Comparison of ENCODE assay signal across 10 mouse cellular contexts in the genomic region with DNA sequence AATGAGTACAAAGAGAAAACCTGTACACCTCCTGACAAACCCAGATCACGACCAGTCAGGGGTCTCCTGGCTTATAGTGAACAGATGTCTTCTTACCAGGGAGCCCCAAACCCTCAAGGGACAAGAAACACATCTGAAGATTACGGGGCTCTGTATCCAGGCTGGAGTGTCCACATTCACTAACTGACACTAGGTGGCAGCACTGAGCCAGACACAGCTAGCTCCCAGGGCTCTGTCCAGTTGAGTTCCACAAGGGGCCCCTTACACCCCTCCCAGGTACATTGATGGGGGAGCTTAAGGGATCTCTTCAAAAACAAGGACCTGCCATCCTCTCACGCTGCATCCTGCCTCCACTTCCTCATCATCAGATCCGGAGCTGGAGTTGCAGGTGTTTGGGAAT. TPM values are rescaled to one million over a fixed set of nuclear protein-coding genes. Genes with fewer than 3 reads are reported as not detected.
DNase-seq lines count a peak whose midpoint lies in the region; ATAC-seq lines count a peak whose summit lies in the region.
"Had no signal": no experiment of that assay in that cellular context is flagged by ENCODE, and none has a peak within 500 bp of the region (broad histone marks: within the 10 kb centered on the region; RNA-seq: fewer than 3 reads in every experiment).

No protein-coding gene starts in this region.

- no peak overlapping the region for H3K27ac ChIP-seq in forebrain, embryonic 10.5 days
- H3K27ac ChIP-seq in forebrain, embryonic 16.5 days (ENCODE audit: low read length), result no peak overlapping the region
- no peak overlapping the region for H3K27ac ChIP-seq in forebrain, embryonic 11.5 days (ENCODE audit: low read depth, low read length)
- no peak overlapping the region for H3K27ac ChIP-seq in hindbrain, embryonic 11.5 days (ENCODE audit: low read depth, low read length)
- H3K27ac ChIP-seq in midbrain, embryonic 13.5 days, result peak overlapping the region; percentile 51; the same call in 1 of the 2 replicates
- H3K27ac ChIP-seq: lung, embryonic 15.5 days had no signal

- peak; percentile 76 for DNase-seq in forebrain, embryonic 10.5 days (ENCODE audit: extremely low spot score, low spot score)
- DNase-seq in brain, adult 2 months (ENCODE audit: low read depth, low spot score), result peak; percentile 91
- peak; percentile 86 for DNase-seq in forebrain, embryonic 11.5 days (ENCODE audit: low spot score)
- DNase-seq in hindbrain, embryonic 11.5 days (ENCODE audit: low spot score), result peak; percentile 89
- DNase-seq in left cerebral cortex, adult 8-10 months (ENCODE audit: low spot score in 2 of 2), result peak; percentile 69 to 71
- DNase-seq in spleen, adult 18-20 months, result peak; percentile 34 to 60

- 19% methylated on average over 4 of the region's 4 CpGs for WGBS in forebrain, embryonic 10.5 days
- WGBS in forebrain, embryonic 16.5 days, result 9% methylated on average over 4 of the region's 4 CpGs
- 15% methylated on average over 4 of the region's 4 CpGs for WGBS in forebrain, embryonic 11.5 days
- 11% methylated on average over 4 of the region's 4 CpGs for WGBS in hindbrain, embryonic 11.5 days
- 18% methylated on average over 4 of the region's 4 CpGs for WGBS in midbrain, embryonic 13.5 days

- H3K27me3 ChIP-seq in forebrain, embryonic 10.5 days (ENCODE audit: poor library complexity, severe bottlenecking), result no peaks in the 10 kb centered on the region
- no peaks in the 10 kb centered on the region for H3K27me3 ChIP-seq in forebrain, embryonic 16.5 days (replicated peaks; ENCODE audit: control insufficient read depth, insufficient read depth, low read length)
- H3K27me3 ChIP-seq in forebrain, embryonic 11.5 days (ENCODE audit: control insufficient read depth, insufficient read depth, low read length), result no peaks in the 10 kb centered on the region
- H3K27me3 ChIP-seq in hindbrain, embryonic 11.5 days (ENCODE audit: control insufficient read depth, insufficient read depth, low read length), result no peaks in the 10 kb centered on the region
- H3K27me3 ChIP-seq in midbrain, embryonic 13.5 days, result no peaks in the 10 kb centered on the region
- H3K27me3 ChIP-seq: lung, embryonic 15.5 days; Patski had no signal

- no peaks in the 10 kb centered on the region for H3K9me3 ChIP-seq in forebrain, embryonic 10.5 days
- no peaks in the 10 kb centered on the region for H3K9me3 ChIP-seq in forebrain, embryonic 16.5 days (ENCODE audit: control insufficient read depth, low read length)
- no peaks in the 10 kb centered on the region for H3K9me3 ChIP-seq in forebrain, embryonic 11.5 days (ENCODE audit: control insufficient read depth, low read length)
- H3K9me3 ChIP-seq in hindbrain, embryonic 11.5 days (ENCODE audit: control insufficient read depth, low read length), result no peaks in the 10 kb centered on the region
- no peaks in the 10 kb centered on the region for H3K9me3 ChIP-seq in midbrain, embryonic 13.5 days
- H3K9me3 ChIP-seq: lung, embryonic 15.5 days had no signal

- H3K36me3 ChIP-seq in forebrain, embryonic 10.5 days (replicated peaks), result peaks cover 51% of the 10 kb centered on the region
- no peaks in the 10 kb centered on the region for H3K36me3 ChIP-seq in forebrain, embryonic 16.5 days (ENCODE audit: control insufficient read depth, insufficient read depth)
- no peaks in the 10 kb centered on the region; the same call in 1 of the 2 replicates for H3K36me3 ChIP-seq in forebrain, embryonic 11.5 days (ENCODE audit: control insufficient read depth, insufficient read depth, low read length)
- 0 out of 2 replicates have a peak, but pooled peaks cover 2% of the 10 kb centered on the region for H3K36me3 ChIP-seq in hindbrain, embryonic 11.5 days (ENCODE audit: control insufficient read depth, insufficient read depth, low read length)
- peaks cover 43% of the 10 kb centered on the region for H3K36me3 ChIP-seq in midbrain, embryonic 13.5 days

- H3K4me1 ChIP-seq in forebrain, embryonic 10.5 days, result peaks cover 78% of the 10 kb centered on the region
- peaks cover 59% of the 10 kb centered on the region for H3K4me1 ChIP-seq in forebrain, embryonic 16.5 days (replicated peaks; ENCODE audit: control insufficient read depth, insufficient read depth, low read length)
- H3K4me1 ChIP-seq in forebrain, embryonic 11.5 days (replicated peaks; ENCODE audit: control insufficient read depth, insufficient read depth, low read length), result peaks cover 24% of the 10 kb centered on the region; the same call in 1 of the 2 replicates
- peaks cover 10% of the 10 kb centered on the region for H3K4me1 ChIP-seq in hindbrain, embryonic 11.5 days (replicated peaks; ENCODE audit: control insufficient read depth, insufficient read depth, low read length)
- H3K4me1 ChIP-seq in midbrain, embryonic 13.5 days (replicated peaks), result peaks cover 87% of the 10 kb centered on the region

- H3K4me2 ChIP-seq in forebrain, embryonic 16.5 days (ENCODE audit: low read length), result no peak overlapping the region
- H3K4me2 ChIP-seq in forebrain, embryonic 11.5 days (ENCODE audit: low read depth, low read length, severe bottlenecking), result no peak overlapping the region
- no peak overlapping the region for H3K4me2 ChIP-seq in hindbrain, embryonic 11.5 days (replicated peaks; ENCODE audit: low read depth, low read length)
- 0 out of 2 replicates have a peak overlapping the region, but pooled peaks have one; percentile 6 for H3K4me2 ChIP-seq in midbrain, embryonic 13.5 days (replicated peaks)
- H3K4me2 ChIP-seq: lung, embryonic 15.5 days had no signal

- no peak overlapping the region for H3K4me3 ChIP-seq in forebrain, embryonic 10.5 days
- H3K4me3 ChIP-seq in forebrain, embryonic 16.5 days (replicated peaks; ENCODE audit: low read length), result no peak overlapping the region
- no peak overlapping the region for H3K4me3 ChIP-seq in forebrain, embryonic 11.5 days (ENCODE audit: low read depth, low read length)
- no peak overlapping the region for H3K4me3 ChIP-seq in hindbrain, embryonic 11.5 days (ENCODE audit: low read depth, low read length)
- no peak overlapping the region for H3K4me3 ChIP-seq in midbrain, embryonic 13.5 days (replicated peaks)
- H3K4me3 ChIP-seq: lung, embryonic 15.5 days had no signal

- H3K9ac ChIP-seq in forebrain, embryonic 16.5 days (replicated peaks; ENCODE audit: low read depth, low read length), result no peak overlapping the region
- H3K9ac ChIP-seq in forebrain, embryonic 11.5 days (ENCODE audit: low read length), result no peak overlapping the region
- no peak overlapping the region for H3K9ac ChIP-seq in hindbrain, embryonic 11.5 days (ENCODE audit: low read depth, low read length)
- H3K9ac ChIP-seq in midbrain, embryonic 13.5 days (replicated peaks), result peak overlapping the region; percentile 61
- H3K9ac ChIP-seq: lung, embryonic 15.5 days had no signal

- ATAC-seq in forebrain, embryonic 16.5 days, result no peak
- ATAC-seq in forebrain, embryonic 11.5 days (replicated peaks; ENCODE audit: low FRiP score), result no peak
- no peak for ATAC-seq in hindbrain, embryonic 11.5 days (ENCODE audit: low FRiP score)
- no peak for ATAC-seq in midbrain, embryonic 13.5 days
- ATAC-seq: Patski had no signal

RNA-seq across cellular contexts. Expression of gene Npcd, which starts 3.6 kb away (rescaled TPM):
- not detected in 2 replicates for polyA plus RNA-seq in forebrain, embryonic 10.5 days (2016; fragmentation: Nextera tagmentation; extraction: Ambion mirVana)
- 1.4 TPM in 1 of 2 replicates, not detected in the other for polyA plus RNA-seq in forebrain, embryonic 16.5 days (2015; fragmentation: Nextera tagmentation; extraction: Ambion mirVana)
- not detected in 2 replicates for polyA plus RNA-seq in forebrain, embryonic 11.5 days (2014; fragmentation: Nextera tagmentation; extraction: Ambion mirVana)
- 0.26 TPM in 1 of 2 replicates, not detected in the other for polyA plus RNA-seq in hindbrain, embryonic 11.5 days (2014; fragmentation: Nextera tagmentation; extraction: Ambion mirVana)
- 10 to 100 TPM; 14.8 to 25.9 (median 19.3) TPM for total RNA-seq in left cerebral cortex, adult 8-10 months (2022)
- polyA plus RNA-seq in midbrain, embryonic 13.5 days (2015; fragmentation: Nextera tagmentation; extraction: Ambion mirVana), result 0.58 and 1.2 TPM in 2 replicates

RNA-seq across cellular contexts. Expression of gene Cbx6, which starts 4.1 kb away (rescaled TPM):
- 21.6 and 22.3 TPM in 2 replicates for polyA plus RNA-seq in forebrain, embryonic 10.5 days (2016; fragmentation: Nextera tagmentation; extraction: Ambion mirVana)
- polyA plus RNA-seq in forebrain, embryonic 16.5 days (2015; fragmentation: Nextera tagmentation; extraction: Ambion mirVana), result 49.3 and 53.2 TPM in 2 replicates
- polyA plus RNA-seq in forebrain, embryonic 11.5 days (2014; fragmentation: Nextera tagmentation; extraction: Ambion mirVana), result 31.2 and 32.3 TPM in 2 replicates
- polyA plus RNA-seq in hindbrain, embryonic 11.5 days (2014; fragmentation: Nextera tagmentation; extraction: Ambion mirVana), result 10.8 and 14.4 TPM in 2 replicates
- 100 to 1,000 TPM; 293 to 319 (median 310) TPM for total RNA-seq in left cerebral cortex, adult 8-10 months (2022)
- polyA plus RNA-seq in midbrain, embryonic 13.5 days (2015; fragmentation: Nextera tagmentation; extraction: Ambion mirVana), result 53.9 and 61.4 TPM in 2 replicates

RNA-seq across cellular contexts. Expression of gene Nptxr, which starts 25.8 kb away (rescaled TPM):
- polyA plus RNA-seq in forebrain, embryonic 10.5 days (2016; fragmentation: Nextera tagmentation; extraction: Ambion mirVana), result 1.6 and 1.7 TPM in 2 replicates
- 19.2 and 24.7 TPM in 2 replicates for polyA plus RNA-seq in forebrain, embryonic 16.5 days (2015; fragmentation: Nextera tagmentation; extraction: Ambion mirVana)
- polyA plus RNA-seq in forebrain, embryonic 11.5 days (2014; fragmentation: Nextera tagmentation; extraction: Ambion mirVana), result 1.4 and 2.1 TPM in 2 replicates
- 1.5 and 1.7 TPM in 2 replicates for polyA plus RNA-seq in hindbrain, embryonic 11.5 days (2014; fragmentation: Nextera tagmentation; extraction: Ambion mirVana)
- 100 to 1,000 TPM; 506 to 553 (median 527) TPM for total RNA-seq in left cerebral cortex, adult 8-10 months (2022)
- polyA plus RNA-seq in midbrain, embryonic 13.5 days (2015; fragmentation: Nextera tagmentation; extraction: Ambion mirVana), result 18.1 and 18.6 TPM in 2 replicates

RNA-seq across cellular contexts. Expression of gene Dnal4, which starts 52.7 kb away (rescaled TPM):
- polyA plus RNA-seq in forebrain, embryonic 10.5 days (2016; fragmentation: Nextera tagmentation; extraction: Ambion mirVana), result 63.3 and 70.8 TPM in 2 replicates
- 87.9 and 89.5 TPM in 2 replicates for polyA plus RNA-seq in forebrain, embryonic 16.5 days (2015; fragmentation: Nextera tagmentation; extraction: Ambion mirVana)
- polyA plus RNA-seq in forebrain, embryonic 11.5 days (2014; fragmentation: Nextera tagmentation; extraction: Ambion mirVana), result 63.9 and 76.7 TPM in 2 replicates
- polyA plus RNA-seq in hindbrain, embryonic 11.5 days (2014; fragmentation: Nextera tagmentation; extraction: Ambion mirVana), result 61.8 and 71.9 TPM in 2 replicates
- 10 to 100 TPM; 49.3 to 56.8 (median 52.9) TPM for total RNA-seq in left cerebral cortex, adult 8-10 months (2022)
- 84.8 and 91.6 TPM in 2 replicates for polyA plus RNA-seq in midbrain, embryonic 13.5 days (2015; fragmentation: Nextera tagmentation; extraction: Ambion mirVana)
